Mouse (Mus musculus) liver, embryonic 13.5 days (tissue): ENCODE data around the gene Ash1l. TPM values are rescaled to one million over a fixed set of nuclear protein-coding genes. Genes with fewer than 3 reads are reported as not detected.
A peak's percentile ranks its signal among the peaks of the same experiment; 100 is the strongest.

ENCODE experiments used
- ATAC-seq: fragments of 200-750 bp; cut with Nextera tagmentation; 2 replicates; pipeline ENCODE4 v1.8.0; 2017; ENCODE audit warnings: low read depth, mild to moderate bottlenecking, moderate number of reproducible peaks, moderate library complexity
- DNase-seq: peaks from one replicate; pipeline ENCODE4 v3.0.0; 2022
- H3K27ac ChIP-seq: fragments of 300-500 bp; sonication (generic); 2 replicates; pipeline ENCODE4 v1.5.1; 2015; ENCODE audit warnings: moderate library complexity, mild to moderate bottlenecking, inconsistent platforms
- H3K27me3 ChIP-seq: fragments of 300-500 bp; sonication (generic); 2 replicates; pipeline ENCODE4 v1.6.1; 2015; ENCODE audit warnings: mild to moderate bottlenecking, inconsistent platforms
- H3K36me3 ChIP-seq: fragments of 300-500 bp; sonication (generic); 2 replicates; pipeline ENCODE4 v1.6.1; 2015; ENCODE audit warnings: mild to moderate bottlenecking, inconsistent platforms
- H3K4me1 ChIP-seq: fragments of 300-500 bp; sonication (generic); replicated peaks from 2 replicates; pipeline ENCODE4 v1.6.1; 2015; ENCODE audit warnings: inconsistent platforms
- H3K4me2 ChIP-seq: fragments of 300-500 bp; sonication (generic); 2 replicates; pipeline ENCODE4 v1.6.1; 2015; ENCODE audit warnings: inconsistent platforms, mild to moderate bottlenecking, moderate library complexity
- H3K4me3 ChIP-seq: fragments of 300-500 bp; sonication (generic); replicated peaks from 2 replicates; pipeline ENCODE4 v1.5.1; 2015; ENCODE audit warnings: mild to moderate bottlenecking, inconsistent platforms
- H3K9ac ChIP-seq: fragments of 300-500 bp; sonication (generic); 2 replicates; pipeline ENCODE4 v1.6.1; 2015; ENCODE audit warnings: mild to moderate bottlenecking, inconsistent platforms
- H3K9me3 ChIP-seq: fragments of 300-500 bp; sonication (generic); replicated peaks from 2 replicates; pipeline ENCODE4 v1.6.1; 2016; ENCODE audit warnings: inconsistent platforms
- WGBS: fragments of 180-500 bp; shearing (Covaris S2); methylation state at CpG from one replicate; pipeline ENCODE4 v1.1.7; 2015; ENCODE audit not compliant: insufficient replicate concordance; 5-methylcytosine and 5-hydroxymethylcytosine counted together
- polyA plus RNA-seq: library from polyadenylated mRNA; unstranded; fragments of >200 nt; fragmentation: Nextera tagmentation; extraction: Ambion mirVana; gene quantifications from 2 replicates; pipeline ENCODE4 v1.2.1, GENCODE M21; 2015

The Ash1l gene
- polyA plus RNA-seq, 1 experiment from 2014 or later, result 4.7 TPM

GRCm38 (mm10) chr3:88923989-88924591, 26.3 kb upstream of the Ash1l start:
- WGBS, result 70% methylated on average over 8 of the region's 8 CpGs
- Histone ChIP-seq H3K27ac (no peak overlapping the region), H3K9me3 (no peaks in the 10 kb centered on the region), H3K4me3 (no peak overlapping the region), H3K4me2 (no peak overlapping the region), H3K4me1 (no peaks in the 10 kb centered on the region), H3K27me3 (no peaks in the 10 kb centered on the region), H3K36me3 (peaks cover 85% of the 10 kb centered on the region), H3K9ac (no peak overlapping the region)
- no peak for ATAC-seq
- DNase-seq, result no peak

GRCm38 (mm10) chr3:88925651-88926050, 24.8 kb upstream of the Ash1l start:
- no peaks in the 10 kb centered on the region for H3K4me1 ChIP-seq
- H3K27me3 ChIP-seq, result no peaks in the 10 kb centered on the region
- no peak overlapping the region for H3K9ac ChIP-seq
- no peak for DNase-seq
- H3K4me3 ChIP-seq, result no peak overlapping the region
- H3K4me2 ChIP-seq, result no peak overlapping the region
- no peak for ATAC-seq
- H3K27ac ChIP-seq, result no peak overlapping the region
- H3K9me3 ChIP-seq, result no peaks in the 10 kb centered on the region
- 73% methylated on average over 2 of the region's 2 CpGs for WGBS
- peaks cover 100% of the 10 kb centered on the region for H3K36me3 ChIP-seq

GRCm38 (mm10) chr3:88929501-88929900, 20.9 kb upstream of the Ash1l start:
- Histone ChIP-seq H3K36me3 (peaks cover 95% of the 10 kb centered on the region), H3K4me3 (no peak overlapping the region), H3K4me1 (no peaks in the 10 kb centered on the region), H3K27me3 (no peaks in the 10 kb centered on the region), H3K4me2 (no peak overlapping the region), H3K27ac (no peak overlapping the region), H3K9me3 (no peaks in the 10 kb centered on the region), H3K9ac (no peak overlapping the region)
- ATAC-seq (no peak), DNase-seq (no peak)
- WGBS, result 81% methylated on average over 3 of the region's 3 CpGs

- no peaks in the 10 kb centered on the region for H3K27me3 ChIP-seq
- H3K4me3 ChIP-seq, result no peak overlapping the region
- H3K4me1 ChIP-seq, result peaks cover 7% of the 10 kb centered on the region
- no peak overlapping the region for H3K27ac ChIP-seq
- peaks cover 66% of the 10 kb centered on the region for H3K36me3 ChIP-seq
- no peak for DNase-seq
- 86% methylated on average over 10 of the region's 10 CpGs for WGBS
- no peaks in the 10 kb centered on the region for H3K9me3 ChIP-seq
- no peak overlapping the region for H3K9ac ChIP-seq
- ATAC-seq, result no peak
- H3K4me2 ChIP-seq, result no peak overlapping the region
Observed at GRCm38 (mm10) chr3:88939071-88939470, 11.4 kb upstream of the Ash1l start.

GRCm38 (mm10) chr3:88939749-88940148, 10.7 kb upstream of the Ash1l start:
- Histone ChIP-seq H3K9me3 (no peaks in the 10 kb centered on the region), H3K4me1 (peaks cover 12% of the 10 kb centered on the region), H3K4me3 (no peak overlapping the region), H3K9ac (no peak overlapping the region), H3K27me3 (no peaks in the 10 kb centered on the region), H3K4me2 (no peak overlapping the region), H3K36me3 (peaks cover 59% of the 10 kb centered on the region), H3K27ac (no peak overlapping the region)
- 55% methylated on average over 3 of the region's 3 CpGs for WGBS
- ATAC-seq, result no peak
- no peak for DNase-seq

GRCm38 (mm10) chr3:88942316-88942880, 8.0 kb upstream of the Ash1l start:
- DNase-seq (no peak), ATAC-seq (no peak)
- H3K9me3 ChIP-seq, result no peaks in the 10 kb centered on the region
- no peak overlapping the region for H3K4me3 ChIP-seq
- no peak overlapping the region for H3K4me2 ChIP-seq
- no peaks in the 10 kb centered on the region for H3K27me3 ChIP-seq
- peaks cover 37% of the 10 kb centered on the region for H3K36me3 ChIP-seq
- no peak overlapping the region for H3K27ac ChIP-seq
- H3K9ac ChIP-seq, result no peak overlapping the region
- peaks cover 30% of the 10 kb centered on the region for H3K4me1 ChIP-seq
- WGBS, result 81% methylated on average over 10 of the region's 10 CpGs

GRCm38 (mm10) chr3:88944109-88944508, 6.3 kb upstream of the Ash1l start:
- H3K36me3 ChIP-seq, result peaks cover 26% of the 10 kb centered on the region
- peaks cover 48% of the 10 kb centered on the region for H3K4me1 ChIP-seq
- no peak overlapping the region for H3K4me3 ChIP-seq
- H3K27ac ChIP-seq, result no peak overlapping the region
- H3K4me2 ChIP-seq, result no peak overlapping the region
- 44% methylated on average over 4 of the region's 4 CpGs for WGBS
- DNase-seq (no peak), ATAC-seq (peak; percentile 51; the same call in 1 of the 2 replicates)
- H3K9me3 ChIP-seq, result no peaks in the 10 kb centered on the region
- no peaks in the 10 kb centered on the region for H3K27me3 ChIP-seq
- H3K9ac ChIP-seq, result no peak overlapping the region

GRCm38 (mm10) chr3:88949786-88950575, 441 bp upstream of the Ash1l start:
- Histone ChIP-seq H3K27ac (peak overlapping the region; percentile 98), H3K4me1 (peaks cover 65% of the 10 kb centered on the region), H3K9ac (peak overlapping the region; percentile 97), H3K4me2 (peak overlapping the region; percentile 85), H3K27me3 (no peaks in the 10 kb centered on the region), H3K9me3 (no peaks in the 10 kb centered on the region), H3K4me3 (peak overlapping the region; percentile 92), H3K36me3 (no peaks in the 10 kb centered on the region)
- under 1% methylated on average over 71 of the region's 92 CpGs for WGBS
- peak; percentile 88 for DNase-seq
- peak; percentile 85 for ATAC-seq

GRCm38 (mm10) chr3:88951327-88951800, 942 bp downstream of the Ash1l start:
- no peak for DNase-seq
- ATAC-seq, result no peak
- 2% methylated on average over 5 of the region's 5 CpGs for WGBS
- Histone ChIP-seq H3K27ac (peak overlapping the region; percentile 98), H3K4me1 (peaks cover 70% of the 10 kb centered on the region), H3K4me3 (peak overlapping the region; percentile 92), H3K27me3 (no peaks in the 10 kb centered on the region), H3K36me3 (no peaks in the 10 kb centered on the region), H3K4me2 (peak overlapping the region; percentile 85), H3K9ac (peak overlapping the region; percentile 97), H3K9me3 (no peaks in the 10 kb centered on the region)

GRCm38 (mm10) chr3:88953246-88953645, 2.8 kb downstream of the Ash1l start:
- 79% methylated on average over 4 of the region's 4 CpGs for WGBS
- Histone ChIP-seq H3K27me3 (no peaks in the 10 kb centered on the region), H3K4me3 (no peak overlapping the region), H3K4me1 (peaks cover 64% of the 10 kb centered on the region), H3K9me3 (no peaks in the 10 kb centered on the region), H3K27ac (0 out of 2 replicates have a peak overlapping the region, but pooled peaks have one; percentile 19), H3K4me2 (no peak overlapping the region), H3K9ac (peak overlapping the region; percentile 38; the same call in 1 of the 2 replicates), H3K36me3 (no peaks in the 10 kb centered on the region)
- DNase-seq, result no peak
- no peak for ATAC-seq

- DNase-seq, result no peak
Observed at GRCm38 (mm10) chr3:88953736-88954135, 3.3 kb downstream of the Ash1l start.

More at GRCm38 (mm10) chr3:88953736-88954135, 3.3 kb downstream of the Ash1l start:
- Histone ChIP-seq H3K9ac (peak overlapping the region; percentile 38; the same call in 1 of the 2 replicates), H3K27me3 (no peaks in the 10 kb centered on the region), H3K9me3 (no peaks in the 10 kb centered on the region), H3K4me2 (no peak overlapping the region), H3K27ac (0 out of 2 replicates have a peak overlapping the region, but pooled peaks have one; percentile 19), H3K4me1 (peaks cover 59% of the 10 kb centered on the region), H3K4me3 (no peak overlapping the region), H3K36me3 (no peaks in the 10 kb centered on the region)
- ATAC-seq, result no peak
